Mouse (Mus musculus): ENCODE measurements around the gene Arhgef11.
"Not testable (repeated sequence)": the region's sequence is repeated elsewhere in the genome, so short reads cannot be mapped to it uniquely, and the experiment has no call there.

The Arhgef11 gene

DNA sequence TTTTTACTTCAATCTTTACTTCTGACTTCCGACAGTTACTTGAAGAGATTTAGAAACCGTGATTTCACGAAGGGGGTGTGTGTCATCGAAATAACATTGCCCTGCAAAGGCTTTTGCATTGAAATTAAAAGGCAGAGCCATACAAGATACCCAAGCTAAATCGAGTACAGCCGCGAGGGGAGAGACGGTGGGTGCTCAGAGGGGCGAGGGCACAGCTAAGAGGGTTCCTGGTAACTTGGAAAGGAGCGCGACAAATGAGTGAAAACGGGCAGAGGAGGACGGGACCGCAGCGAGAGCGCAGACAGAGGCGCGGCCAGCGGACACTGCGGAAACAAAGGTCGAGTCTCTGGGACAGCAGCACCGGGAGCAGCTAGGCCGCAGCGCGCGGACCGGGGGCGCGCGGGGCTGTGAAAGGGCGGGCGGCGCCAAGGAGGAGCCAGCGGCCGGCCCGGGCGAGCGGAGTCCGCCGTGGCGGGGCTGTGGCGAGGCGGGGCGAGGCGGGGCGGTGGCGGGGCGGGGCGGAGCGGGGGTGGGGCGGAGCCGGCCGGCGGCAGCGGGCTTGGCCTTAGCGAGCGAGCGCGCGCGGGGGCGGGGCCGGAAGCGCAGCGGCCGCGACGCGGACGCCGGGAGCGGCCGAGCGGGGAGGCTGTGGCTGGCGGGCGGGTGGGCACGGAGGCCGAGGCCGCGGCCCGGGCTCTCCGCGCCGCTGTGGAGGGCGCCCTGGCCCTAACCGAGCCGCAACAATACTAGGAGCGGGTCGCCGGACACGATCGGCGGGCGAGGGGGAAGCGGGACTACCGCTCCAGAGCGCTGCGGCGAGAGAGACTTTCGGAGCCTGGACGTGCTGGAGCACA lies at the start of gene Arhgef11:
TSS of gene Arhgef11 (plus strand) at position 603 of the 854 bp plus-strand sequence.
- DNase-seq (ENCODE audit: low spot score): peak; percentile 86

DNA sequence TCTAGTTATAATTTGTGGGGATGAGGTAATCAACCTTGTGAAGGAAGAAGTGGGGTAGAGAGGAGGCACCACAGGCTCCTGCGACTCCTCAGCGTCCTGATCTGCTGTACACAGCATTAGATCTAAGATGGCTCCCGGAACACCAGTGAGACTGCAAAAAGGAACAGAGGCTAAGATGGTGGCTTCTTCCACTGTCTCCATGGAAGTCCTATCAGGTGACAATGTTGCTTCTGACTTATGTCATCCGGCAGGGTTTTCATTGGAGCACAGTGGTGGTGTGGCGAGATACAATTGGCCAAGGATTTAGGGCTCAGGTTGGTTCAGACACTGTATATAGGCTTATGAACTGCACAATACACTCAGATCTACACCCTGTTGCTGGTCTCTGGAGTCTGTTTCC lies 48.7 kb upstream of the Arhgef11 start:
- no peak for DNase-seq (ENCODE audit: low spot score)

DNA sequence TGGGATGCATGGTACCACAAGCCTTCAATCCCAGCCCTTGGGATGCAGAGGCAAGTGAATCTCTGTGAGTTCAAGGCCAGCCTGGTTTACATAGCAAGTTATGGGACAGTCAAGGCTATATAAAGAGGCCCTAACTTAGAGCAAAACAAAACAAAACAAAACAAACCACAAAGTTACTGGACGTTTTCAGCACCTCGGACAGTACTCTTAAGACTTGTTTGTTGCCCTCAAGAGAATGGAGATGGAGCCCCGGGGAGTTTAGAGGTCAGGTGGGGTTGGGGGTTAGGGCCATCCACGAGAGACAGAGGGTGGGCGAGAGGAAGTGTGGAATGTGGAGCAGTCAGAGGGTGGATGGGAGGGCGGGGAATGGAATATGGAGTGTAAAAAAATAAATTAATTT lies 41.6 kb upstream of the Arhgef11 start:
- peak; percentile 58 for DNase-seq (ENCODE audit: low spot score)

DNA sequence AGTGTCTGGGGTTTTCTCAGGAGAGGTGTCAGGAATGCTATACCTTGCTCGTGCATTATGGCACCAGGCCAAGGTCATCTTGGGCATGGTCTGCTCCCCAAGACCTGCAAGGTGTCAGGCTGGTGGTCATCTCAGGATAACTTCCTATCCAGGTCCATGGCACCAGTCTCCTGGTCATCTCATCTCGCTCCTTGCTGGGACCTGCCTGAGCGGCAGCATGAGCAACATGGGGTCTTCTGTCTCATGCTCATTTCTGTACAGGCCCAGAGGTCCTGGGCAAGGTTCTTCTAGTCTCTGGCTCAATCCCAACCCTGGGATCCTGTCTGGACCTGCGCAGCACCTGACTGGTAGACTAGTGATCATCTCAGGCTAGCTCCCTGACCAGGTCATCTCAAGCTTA lies 35.1 kb upstream of the Arhgef11 start:
- no peak for DNase-seq (ENCODE audit: low spot score)

DNA sequence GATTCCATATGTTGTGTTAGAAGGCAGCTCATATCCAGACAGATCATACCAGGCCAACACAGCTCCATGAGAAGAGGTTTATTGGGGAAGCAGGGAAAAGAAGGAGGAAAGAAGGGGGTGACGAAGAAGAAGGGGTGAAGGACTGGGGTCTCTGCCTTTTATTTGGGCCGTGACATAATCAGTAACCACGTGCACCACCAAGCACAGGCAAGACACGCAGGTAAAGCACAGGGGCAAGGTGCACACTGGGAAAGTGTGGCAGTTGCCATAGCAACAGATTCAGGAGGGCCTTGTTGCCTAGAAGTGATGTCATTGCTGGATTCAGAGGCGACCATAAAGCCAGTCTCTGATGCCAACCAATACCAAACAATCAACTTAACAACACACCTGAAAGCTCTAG lies 23.6 kb upstream of the Arhgef11 start:
- DNase-seq (ENCODE audit: low spot score): no peak

DNA sequence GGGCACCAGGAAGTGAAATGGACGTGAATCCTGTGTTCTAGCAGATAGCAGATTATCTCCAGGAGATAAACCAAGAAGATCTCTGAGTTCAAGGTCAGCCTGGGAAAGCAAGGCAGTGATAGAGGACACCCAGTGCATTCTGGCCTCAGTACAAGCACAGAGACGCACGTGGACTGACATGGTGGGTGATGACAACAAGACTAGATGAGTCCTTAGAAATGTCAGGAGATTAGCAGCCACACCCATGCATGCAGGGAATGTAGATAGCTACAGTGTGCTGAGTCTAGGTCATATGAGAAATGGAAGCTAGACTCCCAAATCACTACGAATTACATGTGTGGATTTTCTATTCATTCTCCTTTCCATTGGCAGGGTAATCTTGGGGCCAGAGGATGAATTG lies 22.0 kb upstream of the Arhgef11 start:
- not testable (repeated sequence) for DNase-seq (ENCODE audit: low spot score)

DNA sequence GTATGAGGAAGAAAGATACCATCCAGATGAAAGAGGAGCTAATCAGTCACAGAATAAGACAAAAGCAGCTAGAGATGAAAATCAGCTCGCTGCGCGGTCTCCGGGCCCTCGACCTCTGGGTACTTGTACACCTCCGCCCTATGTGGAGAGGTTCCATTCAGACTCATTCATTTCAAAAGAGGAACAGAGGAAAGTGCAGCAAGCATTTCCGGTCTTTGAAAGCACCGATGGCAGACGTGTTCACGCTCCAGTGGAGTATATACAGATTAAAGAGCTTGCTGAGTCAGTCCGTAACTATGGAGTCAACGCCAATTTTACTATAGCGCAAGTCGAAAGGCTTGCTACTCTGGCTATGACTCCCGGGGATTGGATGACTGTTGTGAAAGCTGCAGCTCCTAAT lies 16.3 kb upstream of the Arhgef11 start:
- DNase-seq (ENCODE audit: low spot score): not testable (repeated sequence)

DNA sequence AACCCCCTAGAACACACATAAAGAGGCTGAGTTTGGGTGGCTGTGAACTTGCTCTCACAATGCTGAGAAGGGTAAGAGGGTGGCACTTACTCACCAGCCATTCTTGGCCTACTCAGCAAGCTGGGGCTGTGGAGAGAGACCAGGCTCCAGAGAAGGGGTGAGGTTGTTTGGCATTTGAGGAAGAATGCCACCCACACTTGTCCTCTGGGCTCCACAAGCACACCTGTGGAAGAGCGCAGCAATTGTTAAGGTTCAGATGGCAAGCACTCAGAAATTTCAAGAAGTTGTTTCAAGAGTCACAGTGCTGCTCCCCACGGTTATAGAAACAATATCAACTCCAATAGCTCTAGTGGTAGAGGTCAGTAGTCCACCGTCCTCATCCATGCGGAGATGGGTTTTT lies 1.0 kb upstream of the Arhgef11 start:
- DNase-seq (ENCODE audit: low spot score): peak; percentile 31

DNA sequence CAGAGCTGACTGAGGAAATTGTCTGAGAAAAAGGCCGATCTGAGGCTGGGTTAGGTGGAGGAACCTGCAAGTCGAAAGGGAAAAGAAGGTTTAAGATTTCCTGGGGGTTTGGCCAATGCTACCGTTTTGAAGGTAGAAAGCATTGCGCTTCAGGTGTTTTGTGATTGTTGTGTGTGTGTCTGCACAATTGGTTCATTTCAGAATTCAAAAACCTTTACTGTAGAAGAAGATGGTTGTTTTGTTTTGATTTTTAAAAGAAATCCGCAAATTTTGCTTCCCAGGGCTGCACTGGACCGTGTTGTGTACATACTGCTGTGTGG lies 412 bp downstream of the Arhgef11 start:
- DNase-seq (ENCODE audit: low spot score): no peak

DNA sequence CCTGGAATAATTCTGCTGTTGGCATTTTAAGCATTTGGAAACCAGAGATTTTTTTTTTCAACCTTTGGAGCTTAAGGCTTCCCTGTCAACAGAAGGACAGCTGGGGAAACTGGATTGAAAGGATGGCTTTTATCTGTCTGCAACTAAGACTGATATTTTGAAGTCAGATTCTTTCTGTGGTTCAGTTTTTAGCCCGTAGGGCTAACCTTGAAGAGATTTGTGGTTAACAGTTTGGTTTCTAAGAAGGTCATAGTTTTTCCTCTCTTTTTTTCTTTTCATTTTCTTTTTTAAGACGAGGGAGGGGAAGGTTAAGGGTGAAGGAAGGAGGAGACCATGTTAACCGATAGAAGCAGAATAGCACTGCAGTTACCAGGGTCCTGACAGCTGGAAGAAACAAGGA lies 881 bp downstream of the Arhgef11 start:
- DNase-seq (ENCODE audit: low spot score): no peak

DNA sequence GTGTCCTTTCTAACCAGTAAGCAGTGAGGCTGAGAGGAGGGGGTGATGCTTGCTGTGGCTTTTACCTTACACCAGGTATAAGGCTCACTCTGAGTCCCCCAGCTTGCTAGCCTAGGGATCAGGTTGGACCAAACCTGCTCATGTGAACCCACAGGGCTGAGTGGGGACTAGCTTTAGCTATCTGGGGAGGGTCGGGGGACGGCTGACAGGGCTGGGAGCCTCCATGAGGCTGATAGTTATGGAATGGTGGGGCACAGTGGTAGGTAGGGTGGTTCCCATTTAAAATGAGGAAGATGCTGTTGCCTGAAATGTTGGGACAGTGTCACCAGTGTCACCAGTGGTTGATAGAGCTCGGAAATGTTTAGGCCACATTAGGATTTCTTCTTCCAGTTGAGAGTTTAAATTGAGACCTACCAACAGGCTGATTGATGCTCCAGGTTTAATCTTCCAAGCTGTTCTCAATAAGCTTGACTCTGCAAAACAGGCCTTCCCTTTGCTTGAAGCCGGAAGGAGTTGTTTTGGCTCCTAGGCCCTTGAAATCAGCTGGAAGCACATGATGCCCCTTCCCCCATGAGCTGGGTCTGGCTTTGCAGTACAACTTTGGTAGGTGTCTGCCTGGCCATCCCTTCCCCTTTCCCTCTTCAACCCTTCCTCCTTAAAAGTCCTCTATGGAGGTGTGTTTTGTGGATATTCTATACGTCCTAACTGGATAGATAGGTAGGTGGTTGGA lies 1.8 kb downstream of the Arhgef11 start:
- DNase-seq (ENCODE audit: low spot score): no peak

DNA sequence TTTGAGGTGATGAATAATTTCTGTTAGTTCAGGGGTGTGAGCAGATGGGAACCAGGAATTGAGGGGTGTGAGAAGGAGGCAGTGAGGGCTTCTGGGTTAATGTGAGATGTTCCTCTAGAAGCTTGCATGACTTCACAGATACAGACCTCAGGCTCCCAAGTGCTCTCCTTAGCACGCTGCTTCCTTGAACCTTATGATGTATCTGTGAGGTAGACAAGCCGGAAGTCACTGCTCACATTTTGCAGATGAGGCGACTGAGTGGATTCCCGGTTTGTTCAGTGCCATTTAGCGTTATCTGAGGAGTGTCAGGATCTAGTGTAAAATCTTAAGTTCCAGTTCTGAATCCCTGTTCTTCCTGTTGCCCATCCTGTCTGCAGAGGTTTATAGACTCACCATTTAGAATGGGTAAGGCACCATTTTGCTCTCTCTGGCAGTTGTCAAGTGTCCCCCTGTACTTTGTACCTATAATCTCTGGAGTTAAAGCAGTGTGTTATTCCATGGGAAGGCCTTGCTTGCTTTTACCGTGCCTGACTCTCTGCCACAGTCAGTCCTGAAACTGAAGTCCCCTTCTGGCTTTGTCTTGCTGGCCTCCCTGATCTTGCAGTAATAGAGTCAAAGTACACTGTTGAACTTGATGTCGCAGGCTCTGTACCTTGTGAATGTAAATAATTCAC lies 3.0 kb downstream of the Arhgef11 start:
- no peak for DNase-seq (ENCODE audit: low spot score)

DNA sequence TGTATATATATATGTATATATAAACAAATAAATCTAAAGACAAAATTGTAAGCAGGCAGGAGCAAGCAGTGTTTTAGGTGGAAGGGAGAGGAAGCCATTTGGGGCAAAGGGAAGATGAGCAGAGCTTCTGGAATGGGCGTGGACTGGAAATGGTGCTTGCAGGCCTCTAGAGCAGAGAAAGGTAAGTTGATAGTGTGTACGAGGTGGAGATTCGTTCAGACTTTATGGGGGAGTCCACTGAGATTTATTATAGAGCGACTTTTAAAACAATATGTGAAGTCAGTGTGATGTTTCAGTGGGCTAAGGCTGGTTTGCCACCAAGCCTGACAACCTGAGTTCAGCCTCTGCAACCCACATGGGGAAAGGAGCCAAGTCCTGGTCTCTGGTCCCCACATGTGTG lies 7.5 kb downstream of the Arhgef11 start:
- no peak for DNase-seq (ENCODE audit: low spot score)

DNA sequence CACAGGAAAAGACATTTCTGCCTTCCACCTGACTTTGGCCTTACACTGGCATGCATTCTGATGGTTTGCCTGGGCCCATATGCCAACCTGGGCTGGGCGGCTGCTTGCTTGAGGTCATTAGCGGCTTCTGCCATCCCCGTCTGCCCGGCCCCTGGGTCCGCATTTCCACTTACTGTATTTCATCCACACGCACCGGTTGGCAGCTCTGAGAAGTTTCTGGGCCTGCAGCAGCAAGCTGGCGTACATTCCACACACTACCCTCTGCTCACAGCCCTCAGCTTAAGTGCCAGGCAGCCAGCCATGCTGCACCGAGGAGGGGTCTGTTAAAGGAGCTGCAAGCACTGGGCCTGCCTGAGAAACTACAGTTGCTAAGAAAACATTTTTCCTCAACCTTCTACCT lies 13.5 kb downstream of the Arhgef11 start:
- no peak for DNase-seq (ENCODE audit: low spot score)

DNA sequence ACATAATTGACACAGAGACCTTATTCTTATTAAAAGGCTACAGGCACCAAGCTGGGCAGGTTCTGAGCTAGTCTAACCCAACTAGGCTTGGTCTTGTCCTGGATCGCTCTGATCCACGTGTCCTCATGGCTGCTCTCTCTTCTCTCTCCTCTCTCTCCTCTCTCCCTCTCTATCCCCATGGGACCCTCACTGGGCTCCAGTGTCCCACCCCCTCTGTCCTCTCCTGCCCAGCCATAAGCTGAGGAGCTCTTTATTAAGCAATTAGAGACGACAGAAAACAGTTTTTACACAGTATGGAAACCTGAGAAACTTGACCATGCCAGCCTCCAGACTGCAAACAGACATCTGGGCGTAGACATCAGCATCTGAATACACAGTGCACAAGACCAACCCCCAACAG lies 14.0 kb downstream of the Arhgef11 start:
- no peak for DNase-seq (ENCODE audit: low spot score)

DNA sequence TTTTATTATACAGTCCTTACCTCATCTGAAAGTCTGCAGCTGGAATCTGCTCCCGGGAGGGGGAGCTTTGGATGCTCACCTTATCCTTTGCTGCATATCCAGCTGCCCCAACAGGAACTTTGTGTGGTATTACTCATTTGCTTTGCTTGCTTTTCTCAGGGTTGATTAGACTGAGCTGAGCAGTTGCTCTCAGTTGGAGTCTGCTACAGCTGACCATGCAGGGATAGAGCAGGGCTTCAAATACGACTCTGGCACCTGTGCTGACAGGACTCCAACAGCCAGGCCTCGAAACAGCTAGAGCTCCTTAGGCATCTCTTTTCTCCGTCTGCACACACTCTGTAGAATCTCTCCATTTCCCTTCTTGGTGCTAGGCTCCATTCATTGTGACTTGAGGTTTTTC lies 18.2 kb downstream of the Arhgef11 start:
- DNase-seq (ENCODE audit: low spot score): no peak

DNA sequence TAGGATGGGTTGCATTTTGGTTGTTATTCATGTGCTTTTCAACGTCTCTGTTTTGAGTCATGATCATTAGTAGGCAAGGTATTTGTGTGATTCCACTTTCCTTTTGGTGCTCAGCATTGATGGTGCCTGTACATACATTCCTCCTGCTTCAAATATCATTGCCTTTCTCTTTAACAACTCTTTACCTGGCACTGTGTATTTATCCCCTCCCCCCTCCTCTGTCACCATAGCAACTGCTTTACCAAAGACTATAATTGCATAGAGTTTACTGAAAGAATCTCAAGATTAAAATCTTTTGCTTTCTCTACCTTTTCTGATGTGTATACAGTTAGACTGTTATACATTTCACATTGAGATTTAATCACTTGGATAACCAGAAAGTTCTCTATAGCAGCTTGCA lies 26.1 kb downstream of the Arhgef11 start:
- no peak for DNase-seq (ENCODE audit: low spot score)

DNA sequence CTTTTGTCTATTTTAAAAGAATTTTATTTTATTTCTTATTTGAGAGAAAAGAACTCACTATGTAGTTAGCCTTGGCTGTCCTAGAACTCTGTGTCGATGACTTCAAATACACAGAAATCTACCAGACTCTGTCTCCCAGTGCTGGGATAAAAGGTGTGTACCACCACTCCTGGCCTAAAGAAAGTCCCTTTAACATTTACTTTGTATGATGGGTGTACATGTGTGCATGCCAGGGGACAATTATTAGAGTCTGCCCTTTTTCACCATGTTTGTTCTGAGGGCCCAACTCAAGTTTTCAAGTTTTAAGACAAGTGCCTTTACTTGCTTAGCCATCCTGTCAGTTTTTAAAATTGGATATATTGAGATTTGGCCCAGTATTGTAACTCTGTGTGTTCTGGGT lies 28.8 kb downstream of the Arhgef11 start:
- no peak for DNase-seq (ENCODE audit: low spot score)

DNA sequence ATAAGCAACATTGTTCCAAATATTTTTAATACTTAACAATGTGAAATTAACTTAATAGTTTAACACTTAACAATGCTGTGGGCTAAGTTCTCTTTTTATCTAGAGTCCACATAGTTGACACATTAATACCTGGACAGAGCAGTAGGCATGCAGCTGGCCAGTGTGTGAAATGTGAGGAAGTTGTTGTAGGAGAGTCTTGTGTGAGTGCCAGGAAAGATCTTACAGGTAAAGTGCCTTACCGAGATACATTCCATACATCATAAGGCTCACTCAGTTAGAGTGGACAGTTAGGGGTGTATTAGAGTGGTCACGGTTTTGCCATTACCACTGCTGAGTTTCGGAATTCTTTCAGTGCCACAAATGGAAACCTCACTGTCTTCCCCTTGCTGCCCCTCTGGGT lies 31.7 kb downstream of the Arhgef11 start:
- DNase-seq (ENCODE audit: low spot score): no peak

DNA sequence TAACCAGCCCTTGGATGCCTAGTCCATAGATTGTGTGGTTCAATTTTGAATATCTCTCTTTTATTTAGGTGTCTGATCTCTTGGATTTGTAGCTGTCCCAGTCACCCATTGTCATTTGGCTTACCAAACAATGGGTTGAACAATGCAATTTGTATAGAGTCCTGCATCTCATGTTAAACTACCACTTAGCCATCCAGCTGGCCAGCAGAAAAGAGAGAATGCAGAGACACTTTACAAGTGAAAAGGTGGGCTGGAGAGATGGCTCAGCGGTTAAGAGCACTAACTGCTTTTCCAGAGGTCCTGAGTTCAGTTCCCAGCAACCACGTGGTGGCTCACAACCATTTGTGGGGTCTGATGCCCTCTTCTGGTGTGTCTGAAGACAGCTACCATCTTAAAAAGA lies 41.0 kb downstream of the Arhgef11 start:
- DNase-seq (ENCODE audit: low spot score): no peak

DNA sequence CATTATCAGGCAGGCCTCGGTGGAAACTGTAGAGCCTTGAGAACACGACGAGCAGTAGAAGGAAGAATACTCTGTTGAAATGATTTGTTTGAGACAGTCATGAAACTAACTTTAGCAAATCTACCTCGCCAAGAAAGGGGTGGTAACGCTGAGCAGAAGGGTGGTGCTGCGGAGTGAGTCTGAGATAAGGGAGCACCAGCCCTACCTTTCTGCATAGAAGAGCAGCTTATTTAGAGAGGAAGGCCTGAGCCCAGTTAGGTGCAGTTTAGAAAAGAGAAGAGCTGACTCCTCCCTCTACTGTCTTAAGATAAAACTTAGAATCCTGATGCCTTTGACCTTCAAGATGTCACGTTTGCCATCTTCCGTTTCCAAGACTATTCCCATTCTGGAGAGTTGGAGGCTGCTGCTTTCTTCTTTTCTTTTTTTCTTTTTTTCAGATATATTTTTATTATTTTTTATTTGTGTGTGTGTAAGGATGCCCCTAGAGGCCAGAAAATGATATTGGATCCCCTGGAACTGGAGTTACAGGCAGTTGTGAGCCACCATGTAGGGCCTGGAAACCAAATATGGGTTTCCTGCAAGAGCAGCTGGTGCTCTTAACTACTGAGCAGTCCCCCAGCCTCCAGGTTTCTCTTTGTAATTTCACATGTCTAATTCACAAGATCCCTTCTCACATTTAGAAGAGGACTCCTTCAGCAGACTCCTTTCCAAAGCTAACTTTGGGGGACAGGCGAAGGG lies 42.5 kb downstream of the Arhgef11 start:
- no peak for DNase-seq (ENCODE audit: low spot score)

DNA sequence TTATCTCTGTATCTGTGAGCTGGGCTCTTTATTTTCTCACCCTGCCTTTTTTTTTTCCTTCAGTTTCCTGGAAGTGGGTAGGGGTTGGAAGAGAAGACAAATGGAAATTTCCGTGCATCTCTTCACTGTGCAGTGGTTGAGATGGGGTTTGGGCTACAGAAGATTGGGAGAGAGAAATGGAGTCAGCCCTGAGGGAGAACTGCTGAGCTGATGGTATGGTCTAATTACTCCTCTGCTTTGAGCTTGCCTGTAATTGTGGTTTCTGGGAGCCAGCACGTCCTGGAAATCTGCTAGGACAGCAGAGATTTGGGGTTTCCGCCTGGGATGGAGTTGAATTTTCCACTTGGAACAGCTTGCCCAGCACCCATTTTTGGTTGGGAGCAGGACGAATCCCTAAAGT lies 43.1 kb downstream of the Arhgef11 start:
- DNase-seq (ENCODE audit: low spot score): no peak

Data from retina, embryonic 14.5 days (tissue).